Mouse (Mus musculus) neural tube, postnatal 0 days (tissue): ENCODE measurements around the gene Krt72. TPM values are rescaled to one million over a fixed set of nuclear protein-coding genes. Genes with fewer than 3 reads are reported as not detected.

ENCODE experiments used
- polyA plus RNA-seq: library from polyadenylated mRNA; unstranded; fragments of >200 nt; fragmentation: Nextera tagmentation; extraction: Ambion mirVana; gene quantifications from 2 replicates; pipeline ENCODE4 v1.2.1, GENCODE M21; 2015

The Krt72 gene
- not detected in 2 replicates for polyA plus RNA-seq

GRCm38 (mm10) chr15:101786360-101786759, at the start of gene Krt72:
Gene Krt72, minus strand, starts transcription at chr15:101786460.

GRCm38 (mm10) chr15:101817875-101818274, 31.6 kb upstream of the Krt72 start, which contains the start of gene Krt2:
Gene Krt2, minus strand, starts transcription at chr15:101818169.

GRCm38 (mm10) chr15:101802296-101802835, 16.1 kb upstream of the Krt72 start, which contains the start of gene Krt73:
Gene Krt73, minus strand, starts transcription at chr15:101802346.

GRCm38 (mm10) chr15:101742711-101743110, 43.5 kb downstream of the Krt72 start, which contains the start of gene Krt71:
Gene Krt71, minus strand, starts transcription at chr15:101743109.

Other genes with a start within 250 kb of the Krt72 start
- gene Krt82, start 235.8 kb downstream of the Krt72 start, polyA plus RNA-seq, result not detected in 2 replicates
- gene Krt90, start 223.5 kb downstream of the Krt72 start, polyA plus RNA-seq, result 0.11 and 0.28 TPM in 2 replicates
- 0.24 and 0.31 TPM in 2 replicates for gene Krt75, start 212.6 kb downstream of the Krt72 start, polyA plus RNA-seq
- gene Gm5414, start 158.3 kb downstream of the Krt72 start, polyA plus RNA-seq, result not detected in 2 replicates
- not detected in 2 replicates for gene Gm5478, start 139.1 kb downstream of the Krt72 start, polyA plus RNA-seq
- not detected in 2 replicates for gene Krt6b, start 106.2 kb downstream of the Krt72 start, polyA plus RNA-seq
- gene Krt6a, start 92.2 kb downstream of the Krt72 start, polyA plus RNA-seq, result not detected in 2 replicates
- 0.12 and 0.17 TPM in 2 replicates for gene Krt5, start 73.6 kb downstream of the Krt72 start, polyA plus RNA-seq
- 0.64 and 0.95 TPM in 2 replicates for gene Krt71, start 43.4 kb downstream of the Krt72 start, polyA plus RNA-seq
- gene Krt73, start 15.9 kb upstream of the Krt72 start, polyA plus RNA-seq, result 0.37 and 0.65 TPM in 2 replicates
- 0.12 and 0.17 TPM in 2 replicates for gene Krt2, start 31.7 kb upstream of the Krt72 start, polyA plus RNA-seq
- gene Krt1, start 64.3 kb upstream of the Krt72 start, polyA plus RNA-seq, result 20.8 and 23.0 TPM in 2 replicates
- 0.47 and 0.89 TPM in 2 replicates for gene Krt77, start 83.2 kb upstream of the Krt72 start, polyA plus RNA-seq
- not detected in 2 replicates for gene Krt76, start 106.5 kb upstream of the Krt72 start, polyA plus RNA-seq
- gene Krt4, start 138.3 kb upstream of the Krt72 start, polyA plus RNA-seq, result not detected in 2 replicates
- gene Krt79, start 153.9 kb upstream of the Krt72 start, polyA plus RNA-seq, result 0.28 and 0.32 TPM in 2 replicates
- not detected in 2 replicates for gene Krt78, start 167.8 kb upstream of the Krt72 start, polyA plus RNA-seq
- 0.45 and 0.87 TPM in 2 replicates for gene Krt8, start 218.0 kb upstream of the Krt72 start, polyA plus RNA-seq
- 1.4 and 1.9 TPM in 2 replicates for gene Krt18, start 241.7 kb upstream of the Krt72 start, polyA plus RNA-seq